Mouse (Mus musculus) skeletal muscle tissue, adult 2 months (tissue): ENCODE measurements around the gene Ilkap.

Experiments
- DNase-seq: peaks from one replicate; pipeline ENCODE4 v3.0.0-alpha.2; 2012; ENCODE audit warnings: low read depth, low spot score

Gene Ilkap

DNA sequence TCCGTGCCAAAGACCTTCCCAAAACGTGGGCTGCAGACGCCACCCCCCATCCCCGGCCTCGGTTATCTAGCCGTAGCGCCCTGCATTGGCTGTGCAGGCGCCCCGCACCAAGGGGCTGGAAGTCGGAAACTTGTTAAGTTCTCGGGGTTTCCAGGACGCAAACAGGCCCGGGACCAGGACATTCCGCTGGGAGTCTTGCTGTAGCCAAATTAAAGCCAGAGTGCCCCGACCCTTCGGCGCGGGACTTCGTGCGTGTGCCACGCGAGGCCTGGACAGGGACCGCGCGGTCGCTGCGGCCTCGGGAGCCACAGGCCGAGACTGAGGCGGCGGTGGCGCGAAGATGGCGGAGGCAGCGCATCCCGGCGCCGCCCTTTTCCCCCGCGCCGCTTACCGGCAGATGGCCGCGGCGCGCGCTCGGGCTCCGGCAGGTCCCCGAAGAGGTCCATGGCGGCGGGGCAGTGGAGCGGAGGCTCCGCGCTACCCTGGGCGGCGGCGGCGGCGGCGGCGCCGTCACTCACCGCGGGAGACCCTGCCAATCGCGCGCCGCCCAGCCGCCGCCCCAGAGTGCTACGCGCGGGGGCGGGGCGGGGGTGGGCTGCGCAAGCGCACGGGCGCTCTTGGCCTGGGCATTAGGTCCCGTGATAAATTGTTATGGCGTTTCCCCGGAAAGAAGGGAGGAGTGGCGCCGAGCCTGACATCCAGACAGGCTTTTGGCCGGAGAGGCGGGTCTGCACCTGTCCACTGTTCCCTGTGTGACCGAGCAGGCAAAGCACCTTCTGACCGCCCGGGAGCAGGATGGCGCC, at the start of gene Ilkap:
Gene Ilkap (minus strand): TSS at position 556 of the 803 bp plus-strand sequence.
- peak; percentile 86 for DNase-seq

DNA sequence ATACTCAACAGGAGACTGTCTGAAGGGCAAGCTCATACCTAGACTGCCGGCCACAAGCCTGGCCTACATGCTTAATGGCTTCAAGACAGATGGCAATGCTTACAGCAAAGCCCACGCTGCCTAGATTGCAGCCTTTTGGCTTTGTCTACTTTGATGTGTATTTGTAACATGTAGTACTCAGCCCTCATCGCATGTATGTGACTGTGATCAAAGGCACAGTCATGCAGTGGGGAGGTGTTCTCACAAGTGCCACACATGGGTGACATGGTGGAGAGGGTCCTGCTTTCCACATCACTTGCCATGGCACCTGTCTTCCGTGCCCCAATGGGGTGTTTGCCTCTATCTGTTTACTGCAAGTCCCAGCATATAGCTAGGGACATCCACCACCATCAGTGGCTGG, 47.9 kb upstream of the Ilkap start:
- no peak for DNase-seq

DNA sequence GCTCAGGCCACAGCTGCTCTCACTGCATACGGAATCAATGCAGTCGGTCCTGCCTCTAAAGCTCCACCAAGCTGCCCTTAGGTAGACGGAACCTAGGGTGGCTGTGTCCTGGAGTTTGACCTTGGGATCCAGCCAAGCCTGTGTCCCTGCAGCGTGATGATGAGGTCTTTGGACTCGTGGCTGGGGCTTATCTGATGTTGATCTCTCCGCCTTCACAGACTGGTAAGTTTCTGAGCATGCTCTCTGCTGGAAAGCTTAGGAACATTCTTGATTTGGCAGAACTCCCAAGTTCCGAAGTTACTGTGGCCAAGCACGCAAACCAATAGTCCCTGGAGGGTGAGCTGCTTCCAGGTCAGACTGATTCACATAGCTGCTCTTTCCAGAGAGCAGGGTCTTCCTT, 47.4 kb upstream of the Ilkap start:
- peak; percentile 94 for DNase-seq

DNA sequence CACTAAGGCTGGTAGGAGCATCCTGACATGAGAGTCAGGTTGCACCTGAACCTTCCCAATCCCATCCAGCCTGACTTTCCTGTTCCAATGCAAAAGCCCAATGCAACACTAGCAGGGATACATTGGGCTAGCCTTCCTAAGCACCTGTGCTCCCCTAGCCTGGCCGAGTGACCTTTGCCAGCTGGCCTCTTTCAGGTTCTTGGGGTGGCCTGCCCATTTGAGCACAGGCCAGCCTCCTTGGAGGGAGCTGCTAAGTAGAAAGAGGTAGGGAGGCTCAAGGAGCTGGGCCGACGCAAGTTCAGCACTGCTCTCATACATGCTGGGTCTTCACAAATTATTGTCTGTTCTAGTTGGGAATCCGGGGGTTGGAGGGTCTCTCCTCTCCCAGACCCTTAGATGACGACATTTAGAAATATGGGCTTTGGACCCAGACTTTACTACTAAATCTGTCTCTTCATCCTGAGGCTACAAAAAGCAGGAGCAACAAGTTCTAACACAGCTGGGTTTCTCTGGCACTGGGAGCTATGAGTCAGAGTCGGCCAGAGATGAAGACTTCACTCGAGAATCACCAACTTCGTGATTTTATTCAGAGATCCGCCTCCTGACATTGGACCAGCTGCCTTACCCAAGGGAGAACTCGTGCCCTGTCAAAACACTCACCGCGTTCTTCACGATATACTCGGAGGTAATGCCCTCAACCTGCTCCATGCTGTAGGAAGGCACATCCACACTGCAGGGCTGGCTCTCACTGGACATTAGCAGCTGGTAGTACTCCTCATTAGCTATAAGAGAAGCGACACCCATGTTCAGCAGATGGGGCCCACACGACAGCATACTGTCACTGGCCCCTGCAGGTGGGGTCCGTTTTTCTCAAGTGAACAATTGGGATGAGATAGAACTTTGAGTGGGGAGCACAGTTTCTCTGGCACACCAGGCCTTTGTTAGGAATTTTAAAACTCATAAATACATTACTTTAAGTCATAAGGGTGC, 46.5 kb upstream of the Ilkap start:
- DNase-seq = no peak

DNA sequence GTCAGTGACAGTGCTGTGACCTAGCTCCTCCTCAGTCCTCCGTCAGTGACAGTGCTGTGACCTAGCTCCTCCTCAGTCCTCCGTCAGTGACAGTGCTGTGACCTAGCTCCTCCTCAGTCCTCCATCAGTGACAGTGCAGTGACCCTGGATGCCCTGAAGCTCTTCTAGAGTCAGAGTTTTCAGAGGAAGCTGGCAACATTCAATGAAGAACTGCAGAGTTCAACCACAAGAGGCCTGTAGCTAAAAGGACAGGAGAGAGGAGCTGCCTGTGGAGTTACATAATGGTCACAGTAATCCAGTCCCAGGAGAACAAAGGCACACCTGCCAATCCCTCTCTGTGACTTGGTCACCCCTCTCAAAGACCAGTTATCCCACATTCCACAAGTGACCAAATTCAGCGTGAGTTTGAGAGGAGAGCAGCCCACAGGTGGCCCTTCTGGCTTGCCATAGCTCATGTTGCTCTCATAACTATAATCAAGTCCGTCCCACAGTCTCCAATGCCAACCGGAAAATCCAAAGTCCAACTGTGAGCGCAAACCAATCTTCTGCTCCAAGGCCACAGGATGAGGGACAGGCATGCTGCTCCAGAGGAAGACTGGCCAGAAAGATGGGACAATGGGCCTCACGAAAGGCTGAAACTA, 43.9 kb upstream of the Ilkap start:
- no peak for DNase-seq

DNA sequence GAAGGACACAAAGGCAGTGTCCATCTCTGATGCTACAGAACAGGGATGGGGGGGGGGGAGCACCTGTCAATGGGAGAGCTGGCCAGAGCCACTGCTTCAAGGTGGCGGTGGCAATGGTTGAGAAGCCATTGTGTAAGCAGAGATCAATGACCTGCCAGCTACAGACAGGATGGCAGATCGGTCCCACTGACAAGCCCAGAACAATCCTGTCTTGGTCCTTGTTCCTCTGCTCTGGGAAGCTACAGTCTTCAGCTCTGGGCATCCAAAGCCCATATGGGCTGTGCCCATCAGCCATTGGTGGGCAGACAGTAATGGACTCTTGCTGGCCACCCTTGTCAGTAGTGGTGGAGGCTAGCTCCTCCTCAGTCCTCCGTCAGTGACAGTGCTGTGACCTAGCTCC, 43.2 kb upstream of the Ilkap start:
- DNase-seq = no peak

DNA sequence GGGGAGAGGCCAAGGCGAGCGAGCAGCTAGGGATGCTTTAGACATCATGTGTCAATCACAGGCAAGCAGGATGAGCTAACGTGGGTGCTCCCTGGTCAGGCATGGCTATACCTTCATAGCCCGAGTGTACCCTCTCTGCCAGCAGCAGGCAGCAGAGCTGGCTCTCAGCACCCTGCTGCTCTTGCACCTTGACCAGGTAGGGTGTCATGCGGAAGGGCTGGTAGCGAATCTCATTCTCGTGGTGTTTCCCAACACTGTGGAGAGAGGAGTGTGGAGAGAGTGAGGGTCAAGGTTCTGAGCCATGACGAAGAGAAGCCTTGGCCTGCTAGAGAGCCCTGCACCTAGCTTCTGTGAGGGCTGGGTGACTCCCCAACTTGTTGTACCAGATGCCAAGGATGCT, 41.2 kb upstream of the Ilkap start:
- DNase-seq = no peak

DNA sequence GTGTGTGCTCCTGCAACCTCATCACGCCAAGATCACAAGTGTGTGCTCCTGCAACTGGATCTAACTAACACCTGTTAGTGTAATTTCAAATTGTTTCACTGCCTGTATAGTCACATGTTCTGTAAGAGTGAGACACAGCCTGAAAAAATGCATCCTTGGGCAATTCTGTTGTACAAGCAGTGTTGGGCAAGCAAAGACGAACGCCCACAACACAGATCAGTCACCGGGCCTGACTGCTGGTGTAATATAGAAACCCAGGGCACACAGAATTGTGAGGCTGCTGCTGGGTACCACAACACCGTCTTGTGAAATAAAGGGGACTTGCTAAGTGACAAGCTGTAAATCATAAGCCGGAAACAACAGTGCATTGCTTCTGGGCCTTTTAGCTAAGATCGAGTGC, 39.0 kb upstream of the Ilkap start:
- no peak for DNase-seq

DNA sequence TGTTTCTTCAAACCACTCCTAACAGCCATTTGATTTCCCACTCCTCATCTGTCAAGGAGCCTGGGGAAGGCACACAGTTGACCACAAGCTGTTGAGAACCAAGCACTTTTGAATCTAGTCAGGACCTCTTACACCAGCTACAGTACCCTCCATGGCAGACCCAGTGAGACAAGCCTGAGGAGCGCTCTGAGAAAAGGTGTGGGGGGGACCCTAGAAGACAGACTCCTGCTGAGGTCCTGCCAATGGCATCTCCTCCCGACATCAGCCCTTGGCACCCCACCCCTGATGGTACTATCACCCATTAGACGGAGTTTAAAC, 38.4 kb upstream of the Ilkap start:
- no peak for DNase-seq

DNA sequence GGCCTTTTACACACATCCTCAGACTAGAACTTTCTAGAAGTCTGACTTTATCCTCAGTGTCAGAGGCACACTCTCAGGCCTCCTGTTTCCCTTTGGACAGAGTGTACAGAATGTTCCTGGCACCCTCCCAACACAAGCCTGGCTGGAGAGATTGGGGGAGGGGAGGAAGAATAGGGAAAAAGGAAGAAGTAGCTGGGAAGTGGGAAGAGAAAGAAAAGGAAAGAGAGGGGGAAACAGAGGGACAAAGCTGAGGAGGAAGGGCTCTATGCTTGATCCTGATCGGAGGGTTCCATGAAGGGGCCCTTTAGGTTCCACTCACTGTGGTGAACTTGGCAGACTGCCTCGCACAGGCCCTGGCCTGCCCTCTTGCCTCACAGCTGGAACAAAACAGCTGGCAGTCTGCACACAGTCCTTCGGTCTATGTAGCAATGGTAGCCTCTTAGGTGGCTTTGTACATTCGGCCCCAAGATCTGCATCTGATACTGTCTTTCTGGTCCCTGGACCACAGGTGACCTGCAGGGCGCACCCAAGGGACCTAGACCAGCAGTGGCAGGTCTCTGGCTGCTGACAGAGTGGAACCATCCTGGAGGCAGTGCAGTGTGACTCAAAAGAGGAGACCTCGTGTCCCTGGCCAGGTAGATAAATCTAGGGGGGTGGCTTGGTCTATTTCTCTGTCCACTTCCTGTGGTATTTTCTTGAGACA, 37.9 kb upstream of the Ilkap start:
- peak; percentile 90 for DNase-seq

DNA sequence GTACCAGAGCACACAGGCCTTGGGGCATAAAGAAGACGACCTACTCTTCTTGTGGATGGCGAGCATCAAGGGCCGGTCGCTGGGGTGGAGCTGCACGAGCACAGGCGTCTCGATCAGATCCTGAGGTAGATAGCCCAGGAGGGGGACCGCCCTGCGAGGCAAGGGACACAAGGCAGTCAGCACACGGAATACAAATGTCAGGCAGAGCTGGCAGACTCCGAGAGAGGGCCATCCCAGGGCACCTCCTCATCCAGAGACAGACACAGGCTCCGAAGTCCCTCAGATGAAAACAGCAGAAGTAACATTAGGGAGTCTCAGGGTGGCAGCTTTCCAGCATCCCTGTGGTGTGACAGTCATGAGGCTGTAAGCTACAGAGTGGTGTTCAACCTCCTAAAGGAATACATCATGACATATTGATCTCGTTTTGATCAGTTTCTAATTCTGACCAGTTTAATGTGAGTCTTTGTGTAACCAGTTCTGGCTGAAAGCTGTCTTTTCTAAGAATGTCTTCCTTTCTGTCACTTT, 37.1 kb upstream of the Ilkap start:
- no peak for DNase-seq

DNA sequence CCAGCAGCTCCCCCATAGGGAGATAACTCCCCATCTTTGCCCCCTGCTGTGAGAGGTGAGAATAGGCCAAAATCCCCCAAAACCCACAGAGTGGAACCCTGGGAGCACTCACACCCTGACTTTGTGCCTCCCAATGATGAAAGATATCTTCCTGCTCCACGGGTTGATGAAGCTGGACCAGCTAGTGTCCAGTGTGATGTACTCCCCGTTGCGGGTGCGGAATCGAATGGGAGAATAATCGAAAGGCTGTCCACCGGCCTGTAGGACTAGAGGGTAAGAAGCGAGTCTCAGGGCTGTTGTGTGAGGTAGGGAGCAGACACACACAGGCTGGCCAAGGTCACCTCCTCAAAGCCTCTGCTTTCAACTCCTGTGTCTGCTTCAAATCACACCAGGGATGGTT, 36.3 kb upstream of the Ilkap start:
- no peak for DNase-seq

DNA sequence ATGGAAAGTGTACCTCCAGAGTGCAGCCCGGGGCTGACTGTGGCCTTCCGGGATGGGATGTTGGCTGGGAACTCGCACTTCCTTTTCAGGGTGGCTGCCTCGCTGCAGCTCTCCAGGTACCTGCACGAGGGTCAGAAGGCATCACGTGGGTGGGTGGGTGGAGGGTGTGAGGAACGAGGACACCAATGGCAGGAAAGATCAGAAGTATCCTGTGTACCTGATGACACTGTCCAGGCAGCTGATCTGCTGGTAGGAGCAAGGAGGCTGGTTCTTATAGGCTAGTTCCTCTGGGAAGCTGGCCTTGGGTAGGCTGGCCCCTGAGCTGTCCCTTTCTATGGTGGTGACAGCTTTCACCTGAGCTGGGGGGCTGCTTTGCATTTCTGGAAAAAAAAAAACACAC, 32.1 kb upstream of the Ilkap start:
- no peak for DNase-seq

DNA sequence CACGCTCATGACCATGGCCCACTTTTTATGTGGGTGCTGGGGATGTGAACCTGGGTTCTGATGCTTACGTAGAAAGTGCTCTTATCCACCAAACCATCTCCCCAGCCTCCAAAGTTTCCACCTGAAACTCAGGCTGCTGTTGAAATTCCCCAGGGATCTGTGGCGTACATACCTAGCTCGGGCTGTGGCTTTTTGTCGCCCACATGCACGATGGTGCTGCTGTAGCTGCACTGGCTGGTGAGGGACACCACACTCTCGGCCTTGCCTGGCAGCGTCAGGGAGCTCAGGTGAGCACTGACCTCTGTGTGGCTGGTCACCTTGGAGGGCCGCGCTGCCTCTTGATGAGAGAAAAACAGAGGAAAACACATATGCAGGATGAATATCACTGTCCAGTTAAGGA, 30.6 kb upstream of the Ilkap start:
- no peak for DNase-seq

DNA sequence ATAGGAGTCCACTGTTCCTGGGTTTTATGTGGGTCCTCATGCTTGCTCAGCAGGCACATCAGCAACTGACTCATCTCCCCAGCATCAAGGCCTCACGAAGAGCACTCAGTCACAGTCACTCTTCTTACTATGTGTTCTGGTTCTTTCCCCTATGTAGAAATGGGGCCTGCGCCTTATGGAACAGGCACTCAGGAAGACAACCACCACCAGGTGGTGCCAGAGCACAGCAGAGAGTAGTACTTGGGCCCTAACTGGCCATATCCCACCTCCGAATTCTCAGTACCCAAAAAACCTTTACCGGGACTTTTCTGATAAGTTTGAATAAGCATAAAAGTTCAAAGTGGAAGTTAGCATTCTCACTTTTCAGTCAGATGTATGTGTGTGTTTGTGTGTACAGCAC, 30.0 kb upstream of the Ilkap start:
- peak; percentile 70 for DNase-seq

DNA sequence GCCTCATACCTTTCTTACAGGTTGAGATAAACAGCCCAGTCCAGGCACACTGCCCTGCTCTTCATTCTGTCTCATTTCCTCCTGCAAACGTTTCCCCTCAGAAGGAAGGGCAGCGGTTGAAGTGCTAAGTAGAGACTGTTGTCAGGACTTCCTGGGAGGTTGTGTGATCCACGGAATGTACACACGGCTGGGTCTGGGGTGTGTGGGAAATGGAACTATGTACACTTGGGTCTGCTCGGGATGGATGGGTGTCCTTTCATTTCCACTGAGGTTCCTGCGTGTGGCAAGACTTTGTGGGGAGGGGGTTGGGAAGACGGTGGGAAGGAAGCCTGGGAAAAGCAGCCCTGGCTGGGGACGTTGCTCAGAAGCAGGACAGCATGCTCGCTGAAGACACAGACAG, 27.8 kb upstream of the Ilkap start:
- DNase-seq = no peak

DNA sequence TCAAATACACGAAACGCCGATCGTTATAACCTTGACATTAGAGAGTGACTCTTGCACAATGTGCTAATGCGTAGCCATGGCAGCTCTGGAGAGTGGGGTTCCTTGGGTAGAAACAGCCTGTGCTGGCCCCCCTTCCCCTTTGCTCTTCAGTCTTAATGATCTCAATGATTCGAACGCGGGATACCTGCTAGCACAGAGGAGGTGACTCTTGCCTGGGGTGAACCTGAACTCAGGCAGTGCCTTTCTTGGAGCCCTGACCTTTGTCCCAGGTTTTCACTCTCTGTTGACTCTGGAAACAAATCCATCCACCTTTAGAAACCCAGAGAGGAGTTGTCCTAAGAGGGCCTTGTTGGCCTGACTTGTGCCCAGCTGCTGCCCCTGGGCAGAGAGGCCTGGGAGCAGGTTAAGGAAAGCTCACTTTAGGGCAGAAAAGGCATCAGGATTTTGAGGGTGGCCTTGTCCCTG, 22.0 kb upstream of the Ilkap start:
- no peak for DNase-seq

DNA sequence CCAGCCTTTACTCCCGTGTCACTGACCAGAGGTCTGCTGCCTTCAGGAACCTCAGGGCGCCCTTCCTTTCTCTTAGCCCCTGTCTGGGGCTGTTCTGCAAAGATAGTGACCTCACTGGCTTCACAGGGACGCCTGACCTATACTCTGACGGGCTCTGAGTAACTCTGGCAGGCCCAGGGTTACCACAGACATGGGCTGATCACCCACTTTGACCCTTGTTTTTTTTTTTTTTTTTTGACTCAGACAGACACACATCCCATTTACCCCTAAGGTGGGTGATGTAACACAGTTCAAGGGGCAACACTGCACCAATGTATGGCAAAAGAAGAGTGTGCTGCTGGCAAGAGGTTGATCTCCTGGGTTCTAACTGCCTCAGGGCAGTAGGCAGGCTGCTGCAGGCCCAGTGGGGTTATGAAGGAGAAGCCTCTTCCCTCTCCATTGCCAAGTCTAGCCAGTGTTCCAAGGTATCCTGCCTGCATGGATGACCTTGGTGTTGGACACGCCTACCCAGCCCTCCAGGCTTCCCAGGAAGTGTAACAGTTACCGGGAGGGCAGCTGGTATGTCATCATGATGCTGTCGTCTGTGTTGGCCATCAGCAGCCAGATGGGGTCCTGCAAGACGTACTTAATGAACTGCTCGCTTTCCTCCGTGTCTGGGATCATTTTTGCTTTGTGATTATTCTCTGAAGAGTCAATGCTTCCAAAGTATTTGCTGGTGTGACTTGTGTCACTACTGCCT, 21.4 kb upstream of the Ilkap start:
- no peak for DNase-seq

DNA sequence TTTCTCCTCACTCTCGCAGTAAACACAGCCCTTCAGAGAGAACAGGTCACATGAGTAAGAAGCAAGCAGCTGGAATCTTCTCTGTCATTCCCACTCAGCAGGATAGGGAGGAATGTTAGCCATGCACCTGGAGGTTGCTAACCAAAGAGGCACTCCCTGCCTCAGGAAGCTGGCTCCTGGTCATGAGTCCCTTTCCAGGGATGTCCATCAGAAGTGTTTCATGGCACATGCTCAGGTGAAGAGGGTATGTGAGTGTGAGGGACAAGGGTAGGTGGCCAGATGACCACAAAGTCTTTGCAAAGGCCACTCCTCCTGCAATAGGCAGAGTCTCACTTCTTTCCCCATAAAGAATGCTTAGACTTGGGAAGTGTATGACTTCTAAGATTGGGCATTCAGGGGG, 19.4 kb upstream of the Ilkap start:
- no peak for DNase-seq

DNA sequence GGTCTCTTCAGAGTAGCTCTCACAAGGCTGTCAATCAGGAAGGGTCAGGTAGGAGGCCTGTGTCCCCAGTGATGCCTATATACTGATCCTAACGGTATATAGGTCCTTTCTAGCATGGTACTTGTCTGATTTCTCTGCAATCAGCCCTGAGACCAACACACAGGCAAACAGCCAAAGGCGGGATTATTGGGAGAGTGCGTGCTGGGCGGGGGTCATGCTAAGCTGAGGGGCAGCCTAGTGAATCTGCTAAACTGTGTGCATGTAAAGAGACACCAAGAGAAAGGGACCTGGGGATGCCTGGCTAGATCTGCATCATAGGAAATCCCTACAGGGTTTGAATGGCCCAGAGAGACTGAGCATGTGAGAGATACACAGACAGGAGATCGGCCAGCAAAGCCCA, 16.7 kb upstream of the Ilkap start:
- DNase-seq = no peak

DNA sequence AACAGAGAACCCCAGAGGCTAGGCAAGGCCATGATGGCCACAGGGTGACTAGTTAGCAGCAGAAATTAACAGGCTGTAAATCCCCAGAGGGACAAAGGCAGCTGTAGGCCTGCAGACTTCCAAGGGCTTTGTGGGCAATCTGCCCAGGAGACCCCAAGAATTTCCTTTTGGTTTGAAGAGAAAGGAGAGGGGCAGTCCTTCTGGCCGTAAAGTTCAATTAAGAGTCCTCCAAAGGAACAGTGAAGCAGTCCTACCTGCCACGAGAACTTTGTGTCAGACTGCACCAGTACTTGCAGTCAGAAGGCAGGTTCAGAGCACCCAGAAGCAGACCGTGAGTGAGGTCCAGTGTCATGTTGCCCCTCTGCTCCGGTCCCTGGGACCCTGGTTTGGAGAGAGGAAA, 16.3 kb upstream of the Ilkap start:
- DNase-seq = no peak
